Mouse (Mus musculus) midbrain, embryonic 11.5 days (tissue): ENCODE measurements around the gene Bcar3. TPM values are rescaled to one million over a fixed set of nuclear protein-coding genes. Genes with fewer than 3 reads are reported as not detected.
"Not testable (repeated sequence)": the region's sequence is repeated elsewhere in the genome, so short reads cannot be mapped to it uniquely, and the experiment has no call there.

Source experiments
- ATAC-seq: fragments of 200-750 bp; cut with Nextera tagmentation; 2 replicates; pipeline ENCODE4 v1.8.0; 2017; ENCODE audit warnings: moderate TSS enrichment, moderate library complexity; ENCODE audit not compliant: low FRiP score
- DNase-seq: peaks from one replicate; pipeline ENCODE4 v3.0.0; 2015; ENCODE audit warnings: low spot score; ENCODE audit errors: missing footprints
- H3K27ac ChIP-seq: fragments of 300-500 bp; sonication (generic); 2 replicates; pipeline ENCODE4 v1.5.1; 2014; ENCODE audit warnings: low read depth, low read length
- H3K27me3 ChIP-seq: fragments of 300-500 bp; sonication (generic); 2 replicates; pipeline ENCODE4 v1.6.1; 2014; ENCODE audit warnings: mild to moderate bottlenecking, low read length, moderate library complexity, mixed read lengths; ENCODE audit not compliant: control insufficient read depth, insufficient read depth
- H3K36me3 ChIP-seq: fragments of 300-500 bp; sonication (generic); 2 replicates; pipeline ENCODE4 v1.6.1; 2014; ENCODE audit warnings: mild to moderate bottlenecking, low read length, moderate library complexity, mixed read lengths; ENCODE audit not compliant: control insufficient read depth, insufficient read depth
- H3K4me1 ChIP-seq: fragments of 300-500 bp; sonication (generic); 2 replicates; pipeline ENCODE4 v1.6.1; 2014; ENCODE audit warnings: low read length; ENCODE audit not compliant: control insufficient read depth, insufficient read depth
- H3K4me2 ChIP-seq: fragments of 300-500 bp; sonication (generic); 2 replicates; pipeline ENCODE4 v1.6.1; 2014; ENCODE audit warnings: mild to moderate bottlenecking, moderate library complexity
- H3K4me3 ChIP-seq: fragments of 300-500 bp; sonication (generic); 2 replicates; pipeline ENCODE4 v1.5.1; 2014; ENCODE audit warnings: low read depth, low read length
- H3K9ac ChIP-seq: fragments of 300-500 bp; sonication (generic); 2 replicates; pipeline ENCODE4 v1.6.1; 2014; ENCODE audit warnings: low read length
- H3K9me3 ChIP-seq: fragments of 300-500 bp; sonication (generic); 2 replicates; pipeline ENCODE4 v1.6.1; 2016; ENCODE audit warnings: low read length; ENCODE audit not compliant: control insufficient read depth
- WGBS: fragments of 180-500 bp; shearing (Covaris S2); extraction: QIAGEN DNeasy Blood & Tissue Kit; methylation state at CpG from one replicate; pipeline ENCODE4 v1.1.7; 2014; 5-methylcytosine and 5-hydroxymethylcytosine counted together
- polyA plus RNA-seq: library from polyadenylated mRNA; unstranded; fragments of >200 nt; fragmentation: Nextera tagmentation; extraction: Ambion mirVana; gene quantifications from 2 replicates; pipeline ENCODE4 v1.2.1, GENCODE M21; 2014

The Bcar3 gene
- polyA plus RNA-seq, 1 experiment from 2014 or later = 16.7 TPM

- ATAC-seq = no peak
- no peak overlapping the region for H3K4me3 ChIP-seq
- no peaks in the 10 kb centered on the region for H3K9me3 ChIP-seq
- WGBS = 80% methylated on average over 6 of the region's 6 CpGs
- H3K27me3 ChIP-seq = no peaks in the 10 kb centered on the region
- no peak overlapping the region for H3K9ac ChIP-seq
- peaks cover 20% of the 10 kb centered on the region for H3K4me1 ChIP-seq
- H3K36me3 ChIP-seq = no peaks in the 10 kb centered on the region
- H3K4me2 ChIP-seq = no peak overlapping the region
- DNase-seq = no peak
- H3K27ac ChIP-seq = no peak overlapping the region
Measured at GRCm38 (mm10) chr3:122378634-122379033, 84.7 kb downstream of the Bcar3 start.

- Histone ChIP-seq H3K27ac (no peak overlapping the region), H3K4me3 (no peak overlapping the region), H3K27me3 (no peaks in the 10 kb centered on the region), H3K4me1 (peaks cover 16% of the 10 kb centered on the region), H3K36me3 (no peaks in the 10 kb centered on the region), H3K9ac (no peak overlapping the region), H3K4me2 (no peak overlapping the region), H3K9me3 (no peaks in the 10 kb centered on the region)
- WGBS = 92% methylated on average over 5 of the region's 5 CpGs
- DNase-seq (no peak), ATAC-seq (no peak)
Measured at GRCm38 (mm10) chr3:122380776-122381175, 86.8 kb downstream of the Bcar3 start.

GRCm38 (mm10) chr3:122381591-122381990 is 87.7 kb downstream of the Bcar3 start:
- no peak for DNase-seq

GRCm38 (mm10) chr3:122386444-122386843 is 92.5 kb downstream of the Bcar3 start:
- H3K4me3 ChIP-seq = no peak overlapping the region
- no peaks in the 10 kb centered on the region for H3K27me3 ChIP-seq
- H3K27ac ChIP-seq = no peak overlapping the region
- ATAC-seq = no peak
- H3K4me2 ChIP-seq = no peak overlapping the region
- H3K9me3 ChIP-seq = no peaks in the 10 kb centered on the region
- no peak overlapping the region for H3K9ac ChIP-seq
- 94% methylated on average over 5 of the region's 5 CpGs for WGBS
- no peaks in the 10 kb centered on the region for H3K36me3 ChIP-seq
- DNase-seq = no peak
- H3K4me1 ChIP-seq = no peaks in the 10 kb centered on the region

More at GRCm38 (mm10) chr3:122381591-122381990, 87.7 kb downstream of the Bcar3 start:
- H3K27me3 ChIP-seq = no peaks in the 10 kb centered on the region
- 93% methylated on average over 3 of the region's 3 CpGs for WGBS
- no peaks in the 10 kb centered on the region for H3K36me3 ChIP-seq
- H3K4me1 ChIP-seq = peaks cover 8% of the 10 kb centered on the region
- H3K4me3 ChIP-seq = no peak overlapping the region
- no peaks in the 10 kb centered on the region for H3K9me3 ChIP-seq
- no peak for ATAC-seq
- H3K27ac ChIP-seq = no peak overlapping the region
- H3K4me2 ChIP-seq = no peak overlapping the region
- H3K9ac ChIP-seq = no peak overlapping the region

GRCm38 (mm10) chr3:122387771-122388170 is 93.8 kb downstream of the Bcar3 start:
- Histone ChIP-seq H3K27me3 (no peaks in the 10 kb centered on the region), H3K27ac (no peak overlapping the region), H3K4me2 (no peak overlapping the region), H3K4me3 (no peak overlapping the region), H3K9ac (no peak overlapping the region), H3K36me3 (no peaks in the 10 kb centered on the region), H3K4me1 (no peaks in the 10 kb centered on the region), H3K9me3 (no peaks in the 10 kb centered on the region)
- ATAC-seq = no peak
- no peak for DNase-seq
- 90% methylated on average over 3 of the region's 3 CpGs for WGBS

- no peak for DNase-seq
- 82% methylated on average over 5 of the region's 5 CpGs for WGBS
- ATAC-seq = no peak
- no peak overlapping the region for H3K27ac ChIP-seq
- H3K4me1 ChIP-seq = no peaks in the 10 kb centered on the region
- no peaks in the 10 kb centered on the region for H3K27me3 ChIP-seq
- no peaks in the 10 kb centered on the region for H3K9me3 ChIP-seq
- H3K36me3 ChIP-seq = no peaks in the 10 kb centered on the region
- no peak overlapping the region for H3K4me2 ChIP-seq
- no peak overlapping the region for H3K4me3 ChIP-seq
- no peak overlapping the region for H3K9ac ChIP-seq
Measured at GRCm38 (mm10) chr3:122389972-122390371, 96.0 kb downstream of the Bcar3 start.

- Histone ChIP-seq H3K9me3 (no peaks in the 10 kb centered on the region), H3K27ac (no peak overlapping the region), H3K9ac (no peak overlapping the region), H3K36me3 (no peaks in the 10 kb centered on the region), H3K27me3 (no peaks in the 10 kb centered on the region), H3K4me3 (no peak overlapping the region), H3K4me1 (no peaks in the 10 kb centered on the region), H3K4me2 (no peak overlapping the region)
- ATAC-seq = no peak
- DNase-seq = no peak
- 96% methylated on average over 2 of the region's 2 CpGs for WGBS
Measured at GRCm38 (mm10) chr3:122391098-122391497, 97.2 kb downstream of the Bcar3 start.

GRCm38 (mm10) chr3:122391816-122392215 is 97.9 kb downstream of the Bcar3 start:
- 75% methylated on average over 12 of the region's 12 CpGs for WGBS

GRCm38 (mm10) chr3:122393411-122393810 is 99.5 kb downstream of the Bcar3 start:
- H3K4me2 ChIP-seq, H3K4me1 ChIP-seq, H3K27me3 ChIP-seq, H3K36me3 ChIP-seq, ATAC-seq, H3K9me3 ChIP-seq, H3K27ac ChIP-seq, DNase-seq, H3K4me3 ChIP-seq, H3K9ac ChIP-seq: not testable (repeated sequence)
- 60% methylated on average over 4 of the region's 4 CpGs for WGBS

More at GRCm38 (mm10) chr3:122391816-122392215, 97.9 kb downstream of the Bcar3 start:
- no peaks in the 10 kb centered on the region for H3K9me3 ChIP-seq
- H3K4me1 ChIP-seq = no peaks in the 10 kb centered on the region
- ATAC-seq (no peak), DNase-seq (no peak)
- no peaks in the 10 kb centered on the region for H3K36me3 ChIP-seq
- no peak overlapping the region for H3K9ac ChIP-seq
- H3K4me3 ChIP-seq = no peak overlapping the region
- no peak overlapping the region for H3K4me2 ChIP-seq
- H3K27ac ChIP-seq = no peak overlapping the region
- H3K27me3 ChIP-seq = no peaks in the 10 kb centered on the region
